Mouse (Mus musculus): ENCODE results near the gene Dab2. TPM values are rescaled to one million over a fixed set of nuclear protein-coding genes. Genes with fewer than 3 reads are reported as not detected.

Gene Dab2
- 16.1 and 16.9 TPM in 2 replicates for polyA plus RNA-seq (2015; fragmentation: Nextera tagmentation; extraction: Ambion mirVana)

DNA sequence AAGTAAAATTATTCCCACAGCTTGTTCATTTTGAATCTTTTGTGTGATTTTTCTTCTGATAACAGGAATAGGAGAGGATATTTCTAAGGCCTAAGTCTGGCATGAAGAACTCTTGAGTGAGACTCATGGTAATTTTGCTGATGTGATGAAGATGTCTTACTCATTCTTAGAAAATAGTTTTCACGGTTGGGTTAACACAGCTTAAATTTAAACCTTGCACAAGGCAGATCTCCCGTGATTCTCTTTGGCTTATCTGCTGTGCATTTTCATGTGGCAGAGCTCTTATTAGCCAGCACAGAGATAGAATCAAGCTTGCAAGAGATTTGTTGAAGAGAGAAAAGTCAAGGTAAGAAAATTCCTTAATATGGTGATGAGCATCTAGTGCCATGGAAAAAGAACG, at the start of gene Dab2:
Dab2 (plus strand) TSS at position 235 of the 400 bp plus-strand sequence.
- no peak within 1 kb of the TSS for H3K9ac ChIP-seq (ENCODE audit: low read length)
- ATAC-seq (ENCODE audit: low FRiP score, low TSS enrichment) (no peak), DNase-seq (ENCODE audit: low spot score) (no peak)
- H3K9me3 ChIP-seq (ENCODE audit: control insufficient read depth, low read length) = no peaks in the 10 kb centered on the region
- no peaks in the 10 kb centered on the region for H3K4me1 ChIP-seq (replicated peaks; ENCODE audit: control insufficient read depth, insufficient read depth)
- H3K27ac ChIP-seq (replicated peaks) = no peak within 1 kb of the TSS
- H3K27me3 ChIP-seq (ENCODE audit: control insufficient read depth, insufficient read depth, low read length) = no peaks in the 10 kb centered on the region
- H3K4me2 ChIP-seq (replicated peaks; ENCODE audit: low read depth) = no peak within 1 kb of the TSS
- 90% methylated on average over 3 of the region's 3 CpGs for WGBS
- TF ChIP-seq EP300 (optimal IDR thresholded peaks at IDR 0.05) = no peak
- TF ChIP-seq CTCF (IDR thresholded peaks at IDR 0.05; ENCODE audit: low read depth) = no peak
- H3K36me3 ChIP-seq (ENCODE audit: control insufficient read depth, insufficient read depth, low read length) = no peaks in the 10 kb centered on the region
- no peak within 1 kb of the TSS for H3K4me3 ChIP-seq (ENCODE audit: low read depth, low read length)

DNA sequence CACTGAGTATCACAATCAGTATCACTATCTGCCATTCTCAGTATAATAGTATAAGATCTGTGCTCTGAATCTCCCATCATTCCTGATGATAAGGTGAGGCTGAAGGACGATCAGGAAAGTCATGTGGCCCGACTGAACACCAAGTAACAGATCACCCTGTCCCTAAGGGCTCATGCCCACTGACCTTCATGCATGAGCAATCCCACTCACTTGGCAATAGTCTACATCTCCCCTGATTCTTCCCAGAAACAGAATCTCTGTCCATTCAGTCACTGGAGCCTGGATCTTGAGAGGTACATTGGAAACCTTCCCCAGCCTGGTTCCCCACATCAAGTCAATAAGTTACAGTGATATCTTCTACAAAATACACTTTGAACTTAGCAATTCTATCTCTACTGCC, 46.1 kb upstream of the Dab2 start:
- Histone ChIP-seq H3K9ac (ENCODE audit: low read length) (no peak overlapping the region), H3K4me1 (replicated peaks; ENCODE audit: control insufficient read depth, insufficient read depth) (no peaks in the 10 kb centered on the region), H3K4me3 (ENCODE audit: low read depth, low read length) (no peak overlapping the region), H3K36me3 (ENCODE audit: control insufficient read depth, insufficient read depth, low read length) (no peaks in the 10 kb centered on the region), H3K27ac (replicated peaks) (no peak overlapping the region), H3K9me3 (ENCODE audit: control insufficient read depth, low read length) (no peaks in the 10 kb centered on the region), H3K27me3 (ENCODE audit: control insufficient read depth, insufficient read depth, low read length) (no peaks in the 10 kb centered on the region), H3K4me2 (replicated peaks; ENCODE audit: low read depth) (no peak overlapping the region)
- TF ChIP-seq EP300 (optimal IDR thresholded peaks at IDR 0.05) (no peak), CTCF (IDR thresholded peaks at IDR 0.05; ENCODE audit: low read depth) (no peak)
- WGBS = 87% methylated on average over 2 of the region's 2 CpGs
- ATAC-seq (ENCODE audit: low FRiP score, low TSS enrichment) (no peak), DNase-seq (ENCODE audit: low spot score) (no peak)

- no peak for ATAC-seq (ENCODE audit: low FRiP score, low TSS enrichment)
These were observed 45.2 kb upstream of the Dab2 start for GRCm38 (mm10) chr15:6254383-6254782.

DNA sequence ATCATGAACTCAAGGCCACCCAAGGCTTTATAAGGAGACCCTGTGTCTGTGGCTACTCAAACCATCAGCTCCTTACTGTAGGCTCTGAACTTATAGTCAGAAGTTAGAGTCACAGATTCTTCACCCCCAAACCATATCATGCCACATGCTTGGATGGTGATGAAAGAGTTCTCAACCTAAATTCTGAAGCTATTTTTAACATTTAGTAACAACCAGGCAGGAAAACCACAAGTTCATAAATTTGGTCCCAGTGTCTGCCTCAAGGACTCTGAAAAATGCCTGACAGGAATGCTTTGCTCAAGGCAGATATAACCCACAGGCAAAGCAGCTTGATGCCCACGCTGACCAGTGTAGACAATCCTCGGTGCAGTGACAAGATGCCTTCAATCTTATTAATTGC, 42.5 kb upstream of the Dab2 start:
- H3K9me3 ChIP-seq (ENCODE audit: control insufficient read depth, low read length) = no peaks in the 10 kb centered on the region
- ATAC-seq (ENCODE audit: low FRiP score, low TSS enrichment) (no peak), DNase-seq (ENCODE audit: low spot score) (no peak)
- TF ChIP-seq EP300 (optimal IDR thresholded peaks at IDR 0.05) (no peak), CTCF (IDR thresholded peaks at IDR 0.05; ENCODE audit: low read depth) (no peak)
- H3K4me1 ChIP-seq (replicated peaks; ENCODE audit: control insufficient read depth, insufficient read depth) = no peaks in the 10 kb centered on the region
- H3K27ac ChIP-seq (replicated peaks) = no peak overlapping the region
- WGBS = 77% methylated on average over 2 of the region's 2 CpGs
- no peak overlapping the region for H3K4me2 ChIP-seq (replicated peaks; ENCODE audit: low read depth)
- H3K9ac ChIP-seq (ENCODE audit: low read length) = no peak overlapping the region
- H3K4me3 ChIP-seq (ENCODE audit: low read depth, low read length) = no peak overlapping the region
- H3K36me3 ChIP-seq (ENCODE audit: control insufficient read depth, insufficient read depth, low read length) = no peaks in the 10 kb centered on the region
- H3K27me3 ChIP-seq (ENCODE audit: control insufficient read depth, insufficient read depth, low read length) = no peaks in the 10 kb centered on the region

More at GRCm38 (mm10) chr15:6254383-6254782, 45.2 kb upstream of the Dab2 start:
- H3K9ac ChIP-seq (ENCODE audit: low read length) = no peak overlapping the region
- H3K27ac ChIP-seq (replicated peaks) = no peak overlapping the region
- no peaks in the 10 kb centered on the region for H3K36me3 ChIP-seq (ENCODE audit: control insufficient read depth, insufficient read depth, low read length)
- H3K4me3 ChIP-seq (ENCODE audit: low read depth, low read length) = no peak overlapping the region
- H3K9me3 ChIP-seq (ENCODE audit: control insufficient read depth, low read length) = no peaks in the 10 kb centered on the region
- 81% methylated on average over 2 of the region's 2 CpGs for WGBS
- no peaks in the 10 kb centered on the region for H3K27me3 ChIP-seq (ENCODE audit: control insufficient read depth, insufficient read depth, low read length)
- no peak for DNase-seq (ENCODE audit: low spot score)
- no peak overlapping the region for H3K4me2 ChIP-seq (replicated peaks; ENCODE audit: low read depth)
- no peaks in the 10 kb centered on the region for H3K4me1 ChIP-seq (replicated peaks; ENCODE audit: control insufficient read depth, insufficient read depth)
- no peak for TF ChIP-seq CTCF (IDR thresholded peaks at IDR 0.05; ENCODE audit: low read depth)
- TF ChIP-seq EP300 (optimal IDR thresholded peaks at IDR 0.05) = no peak

DNA sequence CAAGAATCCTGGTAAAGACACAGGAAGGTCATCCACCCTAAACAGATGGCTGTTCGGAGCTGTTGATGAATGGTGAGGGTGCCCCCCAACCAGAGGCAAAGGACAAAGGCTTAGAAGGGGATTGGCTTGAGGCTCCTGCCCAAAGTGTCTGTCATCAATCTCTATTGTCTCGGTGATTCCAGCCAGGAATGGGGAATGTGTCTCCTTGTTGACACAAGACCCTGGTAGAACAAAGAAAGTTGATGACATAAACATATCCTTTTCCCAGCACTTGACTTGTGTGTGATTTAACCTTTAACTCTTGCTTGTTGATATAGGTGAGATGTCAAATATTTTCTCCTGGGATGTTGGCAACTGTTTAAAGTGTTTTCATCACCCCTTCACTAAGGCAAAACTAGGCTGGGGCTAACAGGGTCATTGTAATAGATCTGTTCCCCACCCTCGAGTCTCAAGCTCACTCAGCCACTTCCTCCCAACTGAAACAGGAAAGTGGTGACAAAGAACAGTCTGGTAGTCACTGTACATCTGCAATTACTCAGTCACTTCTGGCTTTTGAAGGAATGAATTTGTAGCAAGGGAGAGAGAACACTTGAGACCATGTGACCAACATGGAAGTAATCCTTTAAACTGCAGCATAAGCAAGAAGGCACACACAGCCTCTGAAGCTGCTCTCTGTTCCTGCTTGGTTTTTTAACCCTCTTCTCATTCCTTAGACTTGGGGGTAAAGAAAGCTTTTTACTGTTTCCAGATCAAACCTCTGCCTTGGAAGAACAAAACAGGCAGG, 39.4 kb upstream of the Dab2 start:
- Histone ChIP-seq H3K27me3 (ENCODE audit: control insufficient read depth, insufficient read depth, low read length) (no peaks in the 10 kb centered on the region), H3K4me1 (replicated peaks; ENCODE audit: control insufficient read depth, insufficient read depth) (no peaks in the 10 kb centered on the region), H3K27ac (replicated peaks) (0 out of 2 replicates have a peak overlapping the region, but pooled peaks have one; percentile 36), H3K9me3 (ENCODE audit: control insufficient read depth, low read length) (no peaks in the 10 kb centered on the region), H3K9ac (ENCODE audit: low read length) (no peak overlapping the region), H3K4me3 (ENCODE audit: low read depth, low read length) (no peak overlapping the region), H3K4me2 (replicated peaks; ENCODE audit: low read depth) (no peak overlapping the region), H3K36me3 (ENCODE audit: control insufficient read depth, insufficient read depth, low read length) (no peaks in the 10 kb centered on the region)
- TF ChIP-seq CTCF (IDR thresholded peaks at IDR 0.05; ENCODE audit: low read depth) = no peak
- TF ChIP-seq EP300 (optimal IDR thresholded peaks at IDR 0.05) = no peak
- ATAC-seq (ENCODE audit: low FRiP score, low TSS enrichment) (no peak; the same call in 1 of the 2 replicates), DNase-seq (ENCODE audit: low spot score) (no peak)
- 21% methylated on average over 3 of the region's 3 CpGs for WGBS

DNA sequence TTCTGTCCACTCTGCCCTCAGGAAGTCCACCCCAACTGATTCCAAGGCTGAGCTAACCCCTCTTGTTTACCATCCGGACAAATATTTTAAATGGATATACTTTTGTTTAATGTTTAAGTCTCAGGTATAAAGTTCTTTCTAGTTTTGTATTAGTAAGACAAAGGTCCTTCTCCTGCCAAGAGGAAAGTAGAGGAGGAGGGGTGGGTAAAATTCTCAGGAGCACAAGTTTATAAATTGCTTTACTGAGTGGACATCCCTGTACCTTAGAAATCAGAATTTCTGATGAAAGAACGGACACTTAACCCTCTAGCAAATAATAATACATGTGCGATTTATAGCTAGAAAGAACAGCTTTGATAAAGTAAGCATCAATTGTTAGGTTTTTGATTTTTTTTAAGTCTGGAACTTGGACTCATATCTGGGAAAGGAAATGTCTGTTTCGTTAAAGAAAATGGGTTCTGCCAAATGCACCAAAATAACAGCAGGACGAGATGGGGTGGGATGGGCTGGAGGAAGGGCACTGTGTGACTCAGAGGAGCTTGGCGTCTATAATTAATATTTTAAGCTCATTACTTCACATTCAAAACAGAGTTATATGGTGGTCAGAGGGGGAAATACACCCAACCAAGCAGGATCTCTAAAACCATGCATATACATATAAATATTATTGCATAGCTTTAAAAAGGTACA, 38.7 kb upstream of the Dab2 start:
- TF ChIP-seq EP300 (optimal IDR thresholded peaks at IDR 0.05) = no peak
- no peak for TF ChIP-seq CTCF (IDR thresholded peaks at IDR 0.05; ENCODE audit: low read depth)
- 0 out of 2 replicates have a peak overlapping the region, but pooled peaks have one; percentile 36 for H3K27ac ChIP-seq (replicated peaks)
- ATAC-seq (ENCODE audit: low FRiP score, low TSS enrichment) = no peak

More for the DNA sequence above, 38.7 kb upstream of the Dab2 start:
- no peak overlapping the region for H3K4me2 ChIP-seq (replicated peaks; ENCODE audit: low read depth)
- no peaks in the 10 kb centered on the region for H3K9me3 ChIP-seq (ENCODE audit: control insufficient read depth, low read length)
- H3K4me3 ChIP-seq (ENCODE audit: low read depth, low read length) = no peak overlapping the region
- H3K36me3 ChIP-seq (ENCODE audit: control insufficient read depth, insufficient read depth, low read length) = no peaks in the 10 kb centered on the region
- H3K9ac ChIP-seq (ENCODE audit: low read length) = no peak overlapping the region
- WGBS = 35% methylated on average over 6 of the region's 6 CpGs
- H3K4me1 ChIP-seq (replicated peaks; ENCODE audit: control insufficient read depth, insufficient read depth) = no peaks in the 10 kb centered on the region
- DNase-seq (ENCODE audit: low spot score) = no peak
- no peaks in the 10 kb centered on the region for H3K27me3 ChIP-seq (ENCODE audit: control insufficient read depth, insufficient read depth, low read length)

Measured in stomach, postnatal 0 days (tissue).